Mouse (Mus musculus) liver, postnatal 0 days (tissue): Measurements from ENCODE around the gene Tpgs1.

Experiments used
- CTCF ChIP-seq: sonication (generic); IDR thresholded peaks from 2 replicates; pipeline ENCODE4 v1.5.1; 2016; ENCODE audit warnings: antibody characterized with exemption, low read depth
- EP300 ChIP-seq: IDR thresholded peaks from 2 replicates; pipeline ENCODE4 v1.6.1; 2016; ENCODE audit warnings: antibody characterized with exemption, low read depth, mild to moderate bottlenecking

DNA sequence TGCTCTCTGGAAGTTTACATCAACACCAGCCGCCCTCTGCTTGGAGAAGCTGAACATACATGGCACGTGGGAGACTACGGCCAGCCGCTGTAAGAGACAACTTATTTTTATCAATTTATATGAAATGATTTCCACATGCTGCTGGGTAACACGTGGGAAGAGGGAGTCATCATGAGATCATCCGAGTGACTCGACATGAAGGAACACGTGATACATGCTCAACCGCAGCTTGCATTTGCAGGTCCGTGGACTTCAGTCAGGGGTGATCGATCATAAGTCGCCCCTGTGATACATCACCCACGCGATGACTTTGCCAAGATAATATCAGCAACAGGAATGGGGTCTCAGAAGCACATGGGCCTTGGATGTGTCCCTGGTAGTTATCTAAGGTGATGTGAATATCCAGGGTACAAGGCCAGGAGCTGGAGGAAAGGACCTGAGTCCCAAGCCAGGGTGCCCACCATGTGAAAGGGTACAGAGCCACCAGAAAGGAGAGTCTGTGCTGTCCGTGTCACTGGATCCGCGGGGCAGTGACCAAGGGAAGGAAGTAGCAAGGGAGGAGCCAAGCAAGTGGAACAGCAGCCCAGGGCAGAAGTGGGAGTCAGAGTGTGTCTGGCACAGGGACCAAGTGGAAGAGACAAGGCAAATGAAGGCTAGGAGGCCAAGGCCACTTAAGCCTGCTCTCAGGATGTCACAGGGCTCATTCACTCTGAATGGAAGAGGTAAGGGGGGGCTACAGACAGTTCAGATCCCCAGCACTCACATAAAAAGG, 36.0 kb upstream of the Tpgs1 start:
- TF ChIP-seq CTCF (no peak), EP300 (no peak)
